Mouse (Mus musculus) CH12.LX (cell line): Measurements from ENCODE around the gene Snx30. TPM values are rescaled to one million over a fixed set of nuclear protein-coding genes. Genes with fewer than 3 reads are reported as not detected.

Experiments
- DNase-seq: peaks from one replicate; pipeline ENCODE4 v3.0.0-alpha.2; 2013; ENCODE audit errors: extremely low read depth
- H3K27ac ChIP-seq: 2 replicates; pipeline ENCODE4 v1.5.1; 2012; ENCODE audit warnings: low read depth, mild to moderate bottlenecking, control low read depth, moderate library complexity; ENCODE audit not compliant: insufficient read depth
- H3K27me3 ChIP-seq: replicated peaks from 2 replicates; pipeline ENCODE3; 2012; ENCODE audit warnings: inconsistent platforms
- H3K36me3 ChIP-seq, 2 experiments: replicated peaks in 1 of 2; 2 replicates each; pipeline versions ENCODE3 to v1.6.1; 2012; ENCODE audit warnings: inconsistent platforms in 1 of 2, low read length in 1 of 2, mild to moderate bottlenecking in 1 of 2, mixed read lengths in 1 of 2, moderate library complexity in 1 of 2; ENCODE audit not compliant: control insufficient read depth in 1 of 2, insufficient read depth in 1 of 2
- H3K4me1 ChIP-seq, 2 experiments: 2 replicates each; pipeline ENCODE4 v1.6.1; 2012; ENCODE audit warnings: inconsistent platforms in 1 of 2, moderate library complexity in 1 of 2; ENCODE audit not compliant: insufficient read depth in 2 of 2, control insufficient read depth in 1 of 2
- H3K4me2 ChIP-seq: 2 replicates; pipeline ENCODE4 v1.6.1; 2012; ENCODE audit warnings: low read depth, mild to moderate bottlenecking, control low read depth; ENCODE audit not compliant: poor library complexity, insufficient read depth, severe bottlenecking
- H3K4me3 ChIP-seq, 3 experiments: fragments of 150-350 bp in 1 of 3; sonication (generic) in 1 of 3; replicated peaks in 1 of 3; 2 replicates each; pipeline versions ENCODE3 to v1.5.1; 2011 to 2012; ENCODE audit warnings: low read depth in 2 of 3, low read length in 2 of 3, mild to moderate bottlenecking in 2 of 3, moderate library complexity in 2 of 3, control low read depth in 1 of 3, improper control_type of control experiment in 1 of 3, inconsistent platforms in 1 of 3, mixed read lengths in 1 of 3; ENCODE audit not compliant: poor library complexity in 1 of 3
- H3K79me2 ChIP-seq: replicated peaks from 2 replicates; pipeline ENCODE4 v1.6.1; 2012; ENCODE audit warnings: mild to moderate bottlenecking, moderate library complexity; ENCODE audit not compliant: control insufficient read depth, poor library complexity, insufficient read depth, severe bottlenecking; ENCODE audit errors: extremely low read depth
- H3K9ac ChIP-seq: 2 replicates; pipeline ENCODE4 v1.6.1; 2012; ENCODE audit warnings: low read depth, mild to moderate bottlenecking, control low read depth, moderate library complexity; ENCODE audit not compliant: insufficient read depth
- H3K9me3 ChIP-seq: replicated peaks from 2 replicates; pipeline ENCODE3; 2012; ENCODE audit warnings: low read length, inconsistent platforms, mixed read lengths
- BHLHE40 ChIP-seq: IDR thresholded peaks from 2 replicates; pipeline ENCODE4 v1.6.1; 2011; ENCODE audit warnings: mild to moderate bottlenecking, low read depth, low read length, improper control_type of control experiment
- CHD1 ChIP-seq: IDR thresholded peaks from 2 replicates; pipeline ENCODE4 v1.6.1; 2012; ENCODE audit warnings: low read depth, low read length, improper control_type of control experiment, inconsistent platforms
- CHD2 ChIP-seq: IDR thresholded peaks from 2 replicates; pipeline ENCODE4 v1.6.1; 2011; ENCODE audit warnings: low read length, improper control_type of control experiment
- E2F4 ChIP-seq: IDR thresholded peaks from 2 replicates; pipeline ENCODE4 v1.6.1; 2011; ENCODE audit warnings: low read depth, low read length, improper control_type of control experiment; ENCODE audit not compliant: insufficient replicate concordance
- ELF1 ChIP-seq: IDR thresholded peaks from 2 replicates; pipeline ENCODE4 v1.6.1; 2014; ENCODE audit warnings: low read depth, mild to moderate bottlenecking, inconsistent platforms, low read length, improper control_type of control experiment
- HCFC1 ChIP-seq: IDR thresholded peaks from 2 replicates; pipeline ENCODE4 v1.6.1; 2012; ENCODE audit warnings: low read depth, mild to moderate bottlenecking, inconsistent platforms, low read length, improper control_type of control experiment
- IRF4 ChIP-seq: IDR thresholded peaks from 2 replicates; pipeline ENCODE4 v1.6.1; 2014; ENCODE audit warnings: low read depth, mild to moderate bottlenecking, inconsistent platforms, low read length, improper control_type of control experiment
- JUN ChIP-seq: IDR thresholded peaks from 2 replicates; pipeline ENCODE4 v1.6.1; 2011; ENCODE audit warnings: low read depth, mild to moderate bottlenecking, low read length, improper control_type of control experiment, moderate library complexity; ENCODE audit not compliant: insufficient read depth
- JUND ChIP-seq: conservative IDR thresholded peaks from 2 replicates; pipeline ENCODE4 v1.6.1; 2011; ENCODE audit warnings: low read depth, low read length, improper control_type of control experiment
- KAT2A ChIP-seq: IDR thresholded peaks from 2 replicates; pipeline ENCODE4 v1.6.1; 2012; ENCODE audit warnings: low read length, improper control_type of control experiment, inconsistent platforms; ENCODE audit not compliant: insufficient replicate concordance
- MAX ChIP-seq: IDR thresholded peaks from 2 replicates; pipeline ENCODE4 v1.6.1; 2011; ENCODE audit warnings: low read length, improper control_type of control experiment
- MAZ ChIP-seq: IDR thresholded peaks from 2 replicates; pipeline ENCODE4 v1.6.1; 2012; ENCODE audit warnings: low read depth, mild to moderate bottlenecking, inconsistent platforms, low read length, improper control_type of control experiment, moderate library complexity
- MEF2A ChIP-seq: IDR thresholded peaks from 2 replicates; pipeline ENCODE4 v1.6.1; 2014; ENCODE audit warnings: low read depth, mild to moderate bottlenecking, inconsistent platforms, low read length, improper control_type of control experiment, borderline replicate concordance
- MXI1 ChIP-seq: IDR thresholded peaks from 2 replicates; pipeline ENCODE4 v1.6.1; 2011; ENCODE audit warnings: mild to moderate bottlenecking, low read depth, low read length, improper control_type of control experiment
- MYC ChIP-seq: IDR thresholded peaks from 2 replicates; pipeline ENCODE4 v1.6.1; 2011; ENCODE audit warnings: low read depth, mild to moderate bottlenecking, improper control_type of control experiment, low read length
- NELFE ChIP-seq: IDR thresholded peaks from 2 replicates; pipeline ENCODE4 v1.6.1; 2011; ENCODE audit warnings: low read depth, low read length, improper control_type of control experiment
- PAX5 ChIP-seq: IDR thresholded peaks from 2 replicates; pipeline ENCODE4 v1.6.1; 2012; ENCODE audit warnings: low read length, inconsistent platforms, mixed read lengths
- POLR2A ChIP-seq: IDR thresholded peaks from 2 replicates; pipeline ENCODE4 v1.6.1; 2011; ENCODE audit warnings: low read depth, mild to moderate bottlenecking, improper control_type of control experiment, low read length
- POLR2AphosphoS2 ChIP-seq: IDR thresholded peaks from 2 replicates; pipeline ENCODE4 v1.6.1; 2011; ENCODE audit warnings: low read depth, low read length, improper control_type of control experiment
- RAD21 ChIP-seq: IDR thresholded peaks from 2 replicates; pipeline ENCODE4 v1.6.1; 2011; ENCODE audit warnings: low read depth, mild to moderate bottlenecking, low read length, improper control_type of control experiment, moderate library complexity
- RCOR1 ChIP-seq: conservative IDR thresholded peaks from 2 replicates; pipeline ENCODE4 v1.6.1; 2012; ENCODE audit warnings: low read depth, mild to moderate bottlenecking, inconsistent platforms, low read length, improper control_type of control experiment
- SMC3 ChIP-seq: IDR thresholded peaks from 2 replicates; pipeline ENCODE4 v1.6.1; 2011; ENCODE audit warnings: low read depth, low read length, improper control_type of control experiment
- TBP ChIP-seq: conservative IDR thresholded peaks from 2 replicates; pipeline ENCODE4 v1.6.1; 2011; ENCODE audit warnings: low read depth, low read length, improper control_type of control experiment
- TCF12 ChIP-seq: IDR thresholded peaks from 2 replicates; pipeline ENCODE4 v1.6.1; 2014; ENCODE audit warnings: low read depth, mild to moderate bottlenecking, inconsistent platforms, low read length, improper control_type of control experiment
- UBTF ChIP-seq: IDR thresholded peaks from 2 replicates; pipeline ENCODE4 v1.6.1; 2012; ENCODE audit warnings: low read depth, mild to moderate bottlenecking, inconsistent platforms, low read length, improper control_type of control experiment, moderate library complexity
- USF1 ChIP-seq: IDR thresholded peaks from 2 replicates; pipeline ENCODE4 v1.6.1; 2014; ENCODE audit warnings: low read depth, mild to moderate bottlenecking, inconsistent platforms, low read length, improper control_type of control experiment
- USF2 ChIP-seq: conservative IDR thresholded peaks from 2 replicates; pipeline ENCODE4 v1.6.1; 2011; ENCODE audit warnings: low read depth, low read length, improper control_type of control experiment
- ZNF384 ChIP-seq: IDR thresholded peaks from 2 replicates; pipeline ENCODE4 v1.6.1; 2012; ENCODE audit warnings: low read depth, low read length, improper control_type of control experiment, inconsistent platforms
- dilution Hi-C: fragments of 300-500 bp; cut with MboI; formaldehyde crosslinking; loops from 2 replicates; pipeline ENCODE4 v1.14.3; 2020; ENCODE audit warnings: low sequenced_read_pairs; ENCODE audit not compliant: extremely low pct_unique_long_range_greater_than_20kb, extremely low pct_ligation_motif_present
- in situ Hi-C: fragments of 300-500 bp; cut with MboI; formaldehyde crosslinking; loops from 3 replicates; pipeline ENCODE4 v1.14.3; 2019; ENCODE audit warnings: low sequenced_read_pairs, low pct_ligation_motif_present, low pct_unique_long_range_greater_than_20kb, mixed read lengths
- polyA plus RNA-seq: library from polyadenylated mRNA; unstranded; fragments of >175 nt; gene quantifications from 2 replicates; pipeline ENCODE4 v1.2.1, GENCODE M21; 2012; ENCODE audit warnings: low read depth; ENCODE audit not compliant: insufficient read length
- total RNA-seq, 2 experiments: library from RNA; depleted of rRNA; stranded (reverse); fragments of 300-350 nt in 1 of 2; fragments of >200 nt in 1 of 2; gene quantifications; 2 replicates each; pipeline ENCODE4 v1.2.3; 2012 to 2014

Snx30 gene
- total and polyA plus RNA-seq, 3 experiments: 7.9 to 16.9 (median 8.4) TPM

DNA sequence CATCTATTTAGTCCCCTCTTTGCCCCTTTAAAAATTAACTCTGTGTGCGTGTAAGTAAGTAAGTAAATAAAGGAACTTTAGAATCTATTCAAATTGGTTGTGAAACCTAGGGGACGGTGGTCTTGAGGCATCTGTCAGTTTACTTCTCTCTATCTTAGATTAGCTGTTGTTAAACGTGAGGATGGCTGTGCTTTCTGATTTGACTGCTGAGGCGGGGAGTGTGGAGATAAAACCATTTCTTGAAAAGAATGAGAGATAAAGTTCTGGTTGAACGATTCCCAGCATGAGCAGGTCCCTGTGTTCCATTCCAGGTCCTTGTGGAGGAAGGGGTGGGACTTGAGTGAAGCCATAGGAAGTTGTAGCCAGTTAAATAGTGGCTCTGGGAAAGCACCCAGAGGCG is 67.6 kb downstream of the Snx30 start:
- dilution Hi-C loops: no loop called here
- H3K4me1 ChIP-seq: peaks cover 0 to 42% of the 10 kb centered on the region in 2 experiments; a peak in 2 of 4 replicates

DNA sequence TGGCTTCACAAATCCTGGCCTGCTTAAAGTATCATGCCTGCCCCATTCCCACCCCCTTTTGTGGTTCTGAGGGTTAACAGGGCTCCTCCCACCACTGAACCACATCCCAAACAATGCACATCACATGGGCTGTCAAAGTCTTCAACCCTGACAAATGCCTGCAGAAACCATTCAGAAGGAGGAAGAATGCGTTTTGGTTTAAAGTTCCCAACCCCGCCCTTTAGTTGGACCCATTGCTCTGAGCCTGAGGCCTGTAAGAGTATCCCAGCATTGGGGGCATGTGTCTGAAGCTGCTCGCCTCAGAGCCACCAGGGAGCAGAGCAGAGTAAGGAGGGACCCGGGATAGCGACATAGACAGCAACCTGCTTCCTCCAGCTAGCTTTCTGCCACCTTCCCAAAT is 68.2 kb downstream of the Snx30 start:
- no peak overlapping the region for H3K4me3 ChIP-seq
- TF ChIP-seq JUN: no peak
- TF ChIP-seq RCOR1: no peak
- no peak for TF ChIP-seq CHD2
- no peak for TF ChIP-seq MYC
- no peak for TF ChIP-seq PAX5
- no peak for TF ChIP-seq NELFE
- no peak for TF ChIP-seq HCFC1
- TF ChIP-seq TBP: no peak
- no peak for TF ChIP-seq MEF2A
- TF ChIP-seq KAT2A: no peak
- TF ChIP-seq IRF4: no peak
- TF ChIP-seq USF2: no peak
- TF ChIP-seq CHD1: no peak
- no peak for TF ChIP-seq JUND
- no peak for TF ChIP-seq RAD21
- no peak for TF ChIP-seq MAZ
- no peak for TF ChIP-seq MXI1
- no peak for TF ChIP-seq E2F4
- peaks cover 0 to 48% of the 10 kb centered on the region in 2 experiments; a peak in 2 of 4 replicates for H3K4me1 ChIP-seq
- H3K4me2 ChIP-seq: no peak overlapping the region
- H3K36me3 ChIP-seq: peaks cover 0 to 66% of the 10 kb centered on the region in 2 experiments
- H3K79me2 ChIP-seq: no peaks in the 10 kb centered on the region
- in situ Hi-C loops: loop anchor here (25.0 kb wide), 1 partner anchor 512 kb away; no protein-coding TSS in a partner anchor
- H3K27me3 ChIP-seq: no peaks in the 10 kb centered on the region
- H3K27ac ChIP-seq: no peak overlapping the region
- no peak overlapping the region for H3K9ac ChIP-seq
- dilution Hi-C loops: no loop called here
- no peak for DNase-seq
- no peaks in the 10 kb centered on the region for H3K9me3 ChIP-seq

More for the DNA sequence above, 67.6 kb downstream of the Snx30 start:
- H3K9ac ChIP-seq: no peak overlapping the region
- H3K27me3 ChIP-seq: no peaks in the 10 kb centered on the region
- no peak overlapping the region for H3K4me3 ChIP-seq
- TF ChIP-seq BHLHE40 (no peak), KAT2A (no peak), SMC3 (no peak), HCFC1 (no peak), TCF12 (no peak), MEF2A (no peak), RAD21 (no peak), UBTF (no peak), POLR2AphosphoS2 (no peak), CHD2 (no peak), USF1 (no peak), IRF4 (no peak), ZNF384 (no peak), NELFE (no peak), PAX5 (no peak), ELF1 (no peak), MAX (no peak), USF2 (no peak), POLR2A (no peak)
- in situ Hi-C loops: loop anchor here (25.0 kb wide), 1 partner anchor 511 kb away; no protein-coding TSS in a partner anchor
- DNase-seq: no peak
- H3K79me2 ChIP-seq: no peaks in the 10 kb centered on the region
- no peak overlapping the region for H3K4me2 ChIP-seq
- H3K36me3 ChIP-seq: peaks cover 2 to 65% of the 10 kb centered on the region in 2 experiments
- no peak overlapping the region for H3K27ac ChIP-seq
- no peaks in the 10 kb centered on the region for H3K9me3 ChIP-seq
